Mouse (Mus musculus) c-Kit-positive CD71-negative TER-119-negative erythroid progenitor cells, embryonic 14.5 days (primary cell): ENCODE measurements around the gene Hspa8.

Source experiments
- DNase-seq: peaks from one replicate; pipeline ENCODE4 v3.0.0-alpha.2; 2013; ENCODE audit warnings: low read depth

The Hspa8 gene

GRCm38 (mm10) chr9:40808907-40809280 is 8.1 kb downstream of the Hspa8 start:
- DNase-seq: no peak

DNA sequence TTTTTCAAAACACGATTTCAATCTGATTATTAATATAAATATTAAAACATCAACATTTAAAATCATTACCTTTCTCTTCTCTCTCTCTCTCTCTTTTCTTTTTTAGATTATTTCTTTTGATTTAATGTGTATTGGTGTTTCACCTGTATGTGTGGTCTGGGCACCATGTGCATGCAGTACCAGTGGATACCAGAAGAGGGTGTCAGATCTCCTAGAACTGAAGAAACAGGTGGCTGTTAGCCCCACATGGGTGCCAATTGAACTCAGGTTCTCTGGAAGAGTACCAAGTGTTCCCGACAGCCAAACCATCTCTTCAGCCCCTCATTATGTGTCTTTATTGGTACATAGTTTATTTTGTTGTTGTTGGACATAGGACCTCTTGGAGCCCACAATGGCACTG is 11.1 kb downstream of the Hspa8 start:
- DNase-seq: no peak

DNA sequence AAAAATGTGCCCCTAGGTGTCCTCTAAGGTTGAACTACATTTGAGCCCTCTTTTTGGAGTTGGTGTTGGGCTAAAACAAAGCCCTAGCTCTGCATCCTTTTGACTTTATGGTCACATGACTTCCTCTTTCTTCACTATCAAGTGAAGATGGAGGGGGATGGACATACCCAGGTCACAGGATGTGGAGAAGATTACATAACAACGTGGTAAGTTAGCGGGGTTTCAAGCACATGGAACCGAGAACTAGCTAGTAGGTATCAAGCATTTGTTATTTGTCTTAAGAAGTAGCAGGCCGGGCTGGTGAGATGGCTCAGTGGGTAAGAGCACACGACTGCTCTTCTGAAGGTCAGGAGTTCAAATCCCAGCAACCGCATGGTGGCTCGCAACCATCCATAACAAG is 13.3 kb downstream of the Hspa8 start:
- no peak for DNase-seq

GRCm38 (mm10) chr9:40817325-40818028 is 16.7 kb downstream of the Hspa8 start:
- no peak for DNase-seq

- no peak for DNase-seq
These were observed 24.8 kb downstream of the Hspa8 start for GRCm38 (mm10) chr9:40825601-40826000.

- DNase-seq: no peak
These were observed 26.6 kb downstream of the Hspa8 start for GRCm38 (mm10) chr9:40827366-40827765.

- DNase-seq: peak; percentile 73
These were observed 33.8 kb downstream of the Hspa8 start for GRCm38 (mm10) chr9:40834569-40834968.

- no peak for DNase-seq
These were observed 35.9 kb downstream of the Hspa8 start for GRCm38 (mm10) chr9:40836681-40837080.

- DNase-seq: no peak
These were observed 38.9 kb downstream of the Hspa8 start for GRCm38 (mm10) chr9:40839662-40840061.

- no peak for DNase-seq
These were observed 50.7 kb downstream of the Hspa8 start for GRCm38 (mm10) chr9:40851515-40851914.

GRCm38 (mm10) chr9:40858461-40859160 is 57.8 kb downstream of the Hspa8 start:
- DNase-seq: no peak

DNA sequence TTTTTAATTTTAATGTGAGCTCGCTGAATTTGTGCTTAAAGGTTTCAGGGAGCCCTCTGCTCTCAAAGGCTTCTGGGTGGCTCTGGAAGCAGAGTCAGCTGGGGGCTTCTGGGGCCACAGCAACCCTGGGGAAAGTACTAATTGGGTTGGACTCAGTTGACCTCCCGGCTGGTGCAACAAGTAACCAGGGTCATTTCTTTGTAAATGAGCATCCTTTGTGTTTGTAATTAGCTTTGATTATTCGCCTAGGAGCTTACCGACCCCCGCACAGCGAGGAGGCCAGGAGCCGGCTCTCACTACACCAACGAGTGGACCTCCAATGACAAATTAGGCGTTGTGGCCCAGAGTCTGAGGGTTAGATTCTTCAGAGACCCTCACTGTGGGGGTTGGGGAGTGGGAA is 58.4 kb downstream of the Hspa8 start:
- no peak for DNase-seq
